ENCODE assay signal across 10 mouse cellular contexts in the genomic region with DNA sequence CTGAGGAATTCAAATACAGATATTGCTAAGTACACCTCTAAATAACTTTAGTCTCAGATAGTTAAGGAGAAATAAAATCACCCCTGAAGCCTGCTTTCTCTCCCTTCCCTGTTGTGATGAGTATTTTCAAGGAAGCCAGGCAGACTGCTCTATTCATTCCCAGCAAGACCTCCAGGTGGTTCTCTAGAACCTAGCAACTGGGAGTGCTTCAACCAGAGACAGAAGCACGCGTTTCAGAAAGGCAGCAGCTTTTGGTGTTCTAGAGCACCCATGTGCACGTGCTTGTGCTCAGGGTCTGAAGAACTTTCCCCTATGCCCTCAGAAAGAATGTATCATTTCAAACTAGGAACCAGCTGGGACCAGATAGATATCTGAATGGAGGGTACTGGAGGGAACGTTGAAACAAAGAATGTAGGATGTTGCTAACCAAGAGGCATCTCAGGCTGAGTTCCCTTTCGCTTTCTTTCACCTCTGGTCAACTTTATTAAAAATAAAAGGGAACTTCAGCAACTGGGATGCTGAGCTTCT. TPM values are rescaled to one million over a fixed set of nuclear protein-coding genes. Genes with fewer than 3 reads are reported as not detected.
DNase-seq lines count a peak whose midpoint lies in the region; ATAC-seq lines count a peak whose summit lies in the region.
"Had no signal": no experiment of that assay in that cellular context is flagged by ENCODE, and none has a peak within 500 bp of the region (broad histone marks: within the 10 kb centered on the region; RNA-seq: fewer than 3 reads in every experiment).

No protein-coding gene starts in this region.

- peaks cover 46% of the 10 kb centered on the region for H3K27me3 ChIP-seq in heart, embryonic 15.5 days
- peaks cover 55% of the 10 kb centered on the region for H3K27me3 ChIP-seq in hindbrain, embryonic 10.5 days (ENCODE audit: insufficient read depth, poor library complexity, severe bottlenecking)
- no peaks in the 10 kb centered on the region for H3K27me3 ChIP-seq in midbrain, embryonic 15.5 days (replicated peaks)

- intact Hi-C loops in heart, postnatal 10 days (cut with DNase I) = no loop called here

- H3K4me3 ChIP-seq in heart, embryonic 15.5 days = peak overlapping the region; percentile 66
- H3K4me3 ChIP-seq in hindbrain, embryonic 10.5 days = peak overlapping the region; percentile 79
- H3K4me3 ChIP-seq in midbrain, embryonic 15.5 days = peak overlapping the region; percentile 85
- H3K4me3 ChIP-seq: liver, embryonic 15.5 days had no signal

- H3K4me1 ChIP-seq in heart, embryonic 15.5 days (replicated peaks) = peaks cover 29% of the 10 kb centered on the region
- peaks cover 32% of the 10 kb centered on the region for H3K4me1 ChIP-seq in hindbrain, embryonic 10.5 days (replicated peaks)
- H3K4me1 ChIP-seq in midbrain, embryonic 15.5 days = peaks cover 24% of the 10 kb centered on the region
- H3K4me1 ChIP-seq: liver, embryonic 15.5 days had no signal

- DNase-seq in heart, postnatal 10 days = no peak
- DNase-seq in brain, embryonic 18.5 days (ENCODE audit: low read depth, low spot score) = peak; percentile 12
- DNase-seq in hindbrain, embryonic 10.5 days (ENCODE audit: low spot score) = peak; percentile 2
- DNase-seq in adrenal gland, postnatal 36 days = no peak
- no peak for DNase-seq in spleen, postnatal 10 days (ENCODE audit: low spot score in 2 of 2)
- no peak for DNase-seq in lung, postnatal 36 days

- no peak for ATAC-seq in heart, embryonic 15.5 days (replicated peaks; ENCODE audit: insufficient number of reproducible peaks, insufficient read depth, low FRiP score, low read depth)
- no peak for ATAC-seq in midbrain, embryonic 15.5 days (replicated peaks)

- H3K4me2 ChIP-seq in heart, embryonic 15.5 days = peak overlapping the region; percentile 100
- peak overlapping the region; percentile 62 for H3K4me2 ChIP-seq in midbrain, embryonic 15.5 days
- H3K4me2 ChIP-seq: liver, embryonic 15.5 days had no signal

- no peak overlapping the region for H3K9ac ChIP-seq in heart, embryonic 15.5 days
- peak overlapping the region; percentile 95 for H3K9ac ChIP-seq in midbrain, embryonic 15.5 days
- H3K9ac ChIP-seq: liver, embryonic 15.5 days had no signal

- no peaks in the 10 kb centered on the region for H3K9me3 ChIP-seq in heart, embryonic 15.5 days (replicated peaks)
- no peaks in the 10 kb centered on the region for H3K9me3 ChIP-seq in hindbrain, embryonic 10.5 days
- H3K9me3 ChIP-seq in midbrain, embryonic 15.5 days = no peaks in the 10 kb centered on the region
- H3K9me3 ChIP-seq: liver, embryonic 15.5 days had no signal

- 16% methylated on average over 5 of the region's 5 CpGs for WGBS in heart, embryonic 15.5 days
- WGBS in hindbrain, embryonic 10.5 days = 20% methylated on average over 5 of the region's 5 CpGs
- WGBS in midbrain, embryonic 15.5 days = 12% methylated on average over 5 of the region's 5 CpGs

- H3K27ac ChIP-seq in heart, embryonic 15.5 days = no peak overlapping the region
- no peak overlapping the region for H3K27ac ChIP-seq in hindbrain, embryonic 10.5 days
- peak overlapping the region; percentile 97 for H3K27ac ChIP-seq in midbrain, embryonic 15.5 days
- H3K27ac ChIP-seq: liver, embryonic 15.5 days had no signal

- H3K36me3 ChIP-seq in heart, embryonic 15.5 days = no peaks in the 10 kb centered on the region
- H3K36me3 ChIP-seq in hindbrain, embryonic 10.5 days = no peaks in the 10 kb centered on the region
- H3K36me3 ChIP-seq in midbrain, embryonic 15.5 days (replicated peaks) = no peaks in the 10 kb centered on the region
- H3K36me3 ChIP-seq: liver, embryonic 15.5 days had no signal

RNA-seq across cellular contexts. Expression of gene Lrrc7, which starts 2.8 kb away (rescaled TPM):
- polyA plus RNA-seq in heart, embryonic 15.5 days (2015; fragmentation: Nextera tagmentation; extraction: Ambion mirVana) = 0.08 and 0.11 TPM in 2 replicates
- total RNA-seq in heart, postnatal 10 days (2021) = not detected
- 0.29 and 0.86 TPM in 2 replicates for polyA plus RNA-seq in hindbrain, embryonic 10.5 days (2016; fragmentation: Nextera tagmentation; extraction: Ambion mirVana)
- polyA plus RNA-seq in midbrain, embryonic 15.5 days (2015; fragmentation: Nextera tagmentation; extraction: Ambion mirVana) = 12.6 and 12.8 TPM in 2 replicates
- total RNA-seq in adrenal gland, postnatal 36 days (2021) = under 1 TPM; 0.07 to 0.36 TPM
- total RNA-seq: hematopoietic stem cell, adult 5-6 weeks had no signal

Comparison
In these comparisons a context has a peak if more than half of its experiments do, and no peak if none do; other contexts are left out.
1. DNase-seq: peak in brain, embryonic 18.5 days (single experiment) and hindbrain, embryonic 10.5 days (single experiment); none in heart, postnatal 10 days (0 of 2), adrenal gland, postnatal 36 days (0 of 2), spleen, postnatal 10 days (0 of 2) and lung, postnatal 36 days (single experiment).
2. Peak in every context shown above with its lines, with median percentiles within 50 percentile points of each other: H3K4me3 ChIP-seq.